Mouse (Mus musculus) embryonic facial prominence, embryonic 11.5 days (tissue): Measurements from ENCODE around the gene F830045P16Rik. TPM values are rescaled to one million over a fixed set of nuclear protein-coding genes. Genes with fewer than 3 reads are reported as not detected.

Experiments used
- ATAC-seq: fragments of 200-750 bp; cut with Nextera tagmentation; replicated peaks from 2 replicates; pipeline ENCODE4 v1.8.0; 2017; ENCODE audit warnings: low read depth; ENCODE audit not compliant: insufficient number of reproducible peaks, low FRiP score, low TSS enrichment
- DNase-seq: peaks from one replicate; pipeline ENCODE4 v3.0.0-alpha.2; 2015; ENCODE audit warnings: low spot score
- H3K27ac ChIP-seq: fragments of 300-500 bp; sonication (generic); replicated peaks from 2 replicates; pipeline ENCODE4 v1.5.1; 2014; ENCODE audit warnings: mild to moderate bottlenecking, low read depth, low read length, control low read depth
- H3K27me3 ChIP-seq: fragments of 300-500 bp; sonication (generic); 2 replicates; pipeline ENCODE4 v1.6.1; 2014; ENCODE audit warnings: mild to moderate bottlenecking, low read length, moderate library complexity, mixed read lengths; ENCODE audit not compliant: control insufficient read depth, insufficient read depth
- H3K36me3 ChIP-seq: fragments of 300-500 bp; sonication (generic); replicated peaks from 2 replicates; pipeline ENCODE4 v1.6.1; 2014; ENCODE audit warnings: low read depth, mild to moderate bottlenecking, low read length, moderate library complexity, mixed read lengths; ENCODE audit not compliant: control insufficient read depth, insufficient read depth
- H3K4me1 ChIP-seq: fragments of 300-500 bp; sonication (generic); 2 replicates; pipeline ENCODE4 v1.6.1; 2014; ENCODE audit warnings: low read length, mixed read lengths; ENCODE audit not compliant: control insufficient read depth, insufficient read depth
- H3K4me2 ChIP-seq: fragments of 300-500 bp; sonication (generic); 2 replicates; pipeline ENCODE4 v1.6.1; 2014; ENCODE audit warnings: low read depth, mild to moderate bottlenecking, control low read depth, low read length, moderate library complexity
- H3K4me3 ChIP-seq: fragments of 300-500 bp; sonication (generic); 2 replicates; pipeline ENCODE4 v1.5.1; 2014; ENCODE audit warnings: low read depth, low read length, control low read depth
- H3K9ac ChIP-seq: fragments of 300-500 bp; sonication (generic); replicated peaks from 2 replicates; pipeline ENCODE4 v1.6.1; 2014; ENCODE audit warnings: mild to moderate bottlenecking, control low read depth, low read length
- H3K9me3 ChIP-seq: fragments of 300-500 bp; sonication (generic); replicated peaks from 2 replicates; pipeline ENCODE4 v1.6.1; 2016; ENCODE audit warnings: mild to moderate bottlenecking, low read length, inconsistent platforms, mixed read lengths; ENCODE audit not compliant: control insufficient read depth
- WGBS: fragments of 180-500 bp; shearing (Covaris S2); extraction: QIAGEN DNeasy Blood & Tissue Kit; methylation state at CpG from one replicate; pipeline ENCODE4 v1.1.7; 2014; 5-methylcytosine and 5-hydroxymethylcytosine counted together
- polyA plus RNA-seq: library from polyadenylated mRNA; unstranded; fragments of >200 nt; fragmentation: Nextera tagmentation; extraction: Ambion mirVana; gene quantifications from 2 replicates; pipeline ENCODE4 v1.2.1, GENCODE M21; 2014

F830045P16Rik gene
- polyA plus RNA-seq, 1 experiment from 2014 or later, result not detected

DNA sequence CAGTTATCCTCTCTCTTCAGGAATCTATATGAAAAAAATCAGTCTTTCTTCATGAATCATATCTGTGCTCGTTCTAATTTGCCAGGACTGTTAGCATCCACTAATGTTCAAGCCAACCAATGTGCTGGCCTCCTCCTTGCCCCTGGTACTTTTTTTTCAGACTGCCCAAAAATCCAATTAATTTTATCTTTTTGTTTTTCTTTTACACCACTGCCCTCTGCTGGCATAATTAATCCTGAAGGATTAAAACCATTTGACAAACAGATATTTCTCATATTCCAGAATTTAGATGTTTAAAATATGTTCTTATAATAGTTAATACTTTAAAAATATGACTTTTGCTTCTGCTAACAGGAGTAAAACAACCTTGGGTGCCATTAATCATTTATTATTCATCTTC is 101.2 kb downstream of the F830045P16Rik start:
- H3K9ac ChIP-seq, result no peak overlapping the region
- no peak overlapping the region for H3K27ac ChIP-seq
- H3K4me2 ChIP-seq, result no peak overlapping the region
- WGBS, result 82% methylated on average over 1 of the region's 1 CpGs
- DNase-seq (peak; percentile 3), ATAC-seq (no peak)
- H3K36me3 ChIP-seq, result no peaks in the 10 kb centered on the region
- H3K27me3 ChIP-seq, result no peaks in the 10 kb centered on the region
- no peak overlapping the region for H3K4me3 ChIP-seq
- no peaks in the 10 kb centered on the region for H3K9me3 ChIP-seq
- no peaks in the 10 kb centered on the region for H3K4me1 ChIP-seq

DNA sequence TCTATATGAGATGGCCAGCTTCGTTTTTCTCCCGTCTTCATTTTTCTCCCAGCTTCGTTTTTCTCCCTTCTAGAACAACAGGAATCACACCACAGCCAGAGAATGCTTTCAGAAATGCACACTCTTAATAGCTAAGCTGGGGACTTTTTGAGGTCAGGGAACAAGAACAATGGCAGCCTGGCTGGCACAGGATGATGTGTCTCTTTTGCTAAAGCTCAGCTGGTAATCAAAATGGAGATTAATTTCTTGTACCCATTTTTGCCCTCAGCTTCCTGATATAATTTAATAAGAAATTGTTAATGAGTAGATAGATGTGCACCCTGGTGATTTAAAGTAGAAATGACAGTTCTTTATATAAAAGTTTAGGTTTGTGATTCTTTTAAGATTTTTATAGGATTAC is 112.7 kb downstream of the F830045P16Rik start:
- no peak overlapping the region for H3K9ac ChIP-seq
- no peaks in the 10 kb centered on the region for H3K4me1 ChIP-seq
- no peak overlapping the region for H3K27ac ChIP-seq
- no peaks in the 10 kb centered on the region for H3K9me3 ChIP-seq
- H3K4me2 ChIP-seq, result no peak overlapping the region
- no peaks in the 10 kb centered on the region for H3K27me3 ChIP-seq
- no peak for DNase-seq
- H3K4me3 ChIP-seq, result no peak overlapping the region
- no peaks in the 10 kb centered on the region for H3K36me3 ChIP-seq
- WGBS, result 70% methylated on average over 3 of the region's 3 CpGs
- ATAC-seq, result no peak

- no peaks in the 10 kb centered on the region for H3K36me3 ChIP-seq
- no peaks in the 10 kb centered on the region for H3K9me3 ChIP-seq
- H3K9ac ChIP-seq, result no peak overlapping the region
- H3K4me2 ChIP-seq, result no peak overlapping the region
- H3K27me3 ChIP-seq, result no peaks in the 10 kb centered on the region
- no peak for DNase-seq
- ATAC-seq, result 0 out of 2 replicates have a peak, but pooled peaks have one; percentile 48
- H3K27ac ChIP-seq, result no peak overlapping the region
- H3K4me3 ChIP-seq, result no peak overlapping the region
- 90% methylated on average over 10 of the region's 10 CpGs for WGBS
- no peaks in the 10 kb centered on the region for H3K4me1 ChIP-seq
These were observed 115.4 kb downstream of the F830045P16Rik start for GRCm38 (mm10) chr2:129420897-129421561.

- no peak overlapping the region for H3K4me2 ChIP-seq
- ATAC-seq (no peak), DNase-seq (no peak)
- H3K9me3 ChIP-seq, result no peaks in the 10 kb centered on the region
- H3K4me1 ChIP-seq, result no peaks in the 10 kb centered on the region
- WGBS, result 76% methylated on average over 3 of the region's 3 CpGs
- H3K36me3 ChIP-seq, result no peaks in the 10 kb centered on the region
- H3K4me3 ChIP-seq, result no peak overlapping the region
- no peak overlapping the region for H3K27ac ChIP-seq
- no peak overlapping the region for H3K9ac ChIP-seq
- H3K27me3 ChIP-seq, result no peaks in the 10 kb centered on the region
These were observed 117.0 kb downstream of the F830045P16Rik start for GRCm38 (mm10) chr2:129419361-129419880.

DNA sequence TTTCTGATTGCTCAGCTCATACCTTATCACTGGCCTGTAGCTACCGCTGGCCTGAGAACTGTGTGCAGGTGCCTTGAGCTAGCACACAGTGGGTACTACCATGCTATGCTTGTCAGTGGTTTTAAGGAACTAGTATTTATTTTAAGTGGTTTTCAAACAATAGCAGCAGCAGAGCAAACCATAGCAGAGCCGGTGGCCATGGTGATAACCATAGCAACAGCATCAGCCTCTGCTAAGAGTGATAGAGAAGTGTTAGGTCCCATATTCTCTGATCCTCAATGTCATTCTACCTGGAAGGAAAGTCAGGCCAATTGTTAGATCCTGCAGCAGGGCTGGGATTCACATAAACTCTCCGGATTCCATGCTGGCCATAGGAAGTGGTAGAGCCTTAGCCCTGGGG is 121.8 kb downstream of the F830045P16Rik start:
- H3K9me3 ChIP-seq, result no peaks in the 10 kb centered on the region
- ATAC-seq, result no peak
- H3K27ac ChIP-seq, result no peak overlapping the region
- H3K4me2 ChIP-seq, result no peak overlapping the region
- 87% methylated on average over 3 of the region's 3 CpGs for WGBS
- H3K36me3 ChIP-seq, result no peaks in the 10 kb centered on the region
- no peaks in the 10 kb centered on the region for H3K27me3 ChIP-seq
- DNase-seq, result no peak
- no peak overlapping the region for H3K9ac ChIP-seq
- no peak overlapping the region for H3K4me3 ChIP-seq
- H3K4me1 ChIP-seq, result no peaks in the 10 kb centered on the region

GRCm38 (mm10) chr2:129413488-129413887 is 122.9 kb downstream of the F830045P16Rik start:
- H3K36me3 ChIP-seq, result no peaks in the 10 kb centered on the region

GRCm38 (mm10) chr2:129411651-129412050 is 124.8 kb downstream of the F830045P16Rik start:
- WGBS, result 68% methylated on average over 3 of the region's 3 CpGs
- Histone ChIP-seq H3K27me3 (no peaks in the 10 kb centered on the region), H3K36me3 (no peaks in the 10 kb centered on the region), H3K27ac (no peak overlapping the region), H3K9me3 (no peaks in the 10 kb centered on the region), H3K4me3 (no peak overlapping the region), H3K4me1 (no peaks in the 10 kb centered on the region), H3K4me2 (no peak overlapping the region), H3K9ac (no peak overlapping the region)
- DNase-seq, result no peak
- ATAC-seq, result no peak

More at GRCm38 (mm10) chr2:129413488-129413887, 122.9 kb downstream of the F830045P16Rik start:
- Histone ChIP-seq H3K4me1 (no peaks in the 10 kb centered on the region), H3K4me3 (no peak overlapping the region), H3K27me3 (no peaks in the 10 kb centered on the region), H3K9me3 (no peaks in the 10 kb centered on the region), H3K27ac (no peak overlapping the region), H3K9ac (no peak overlapping the region), H3K4me2 (no peak overlapping the region)
- ATAC-seq, result no peak
- DNase-seq, result no peak
- 68% methylated on average over 6 of the region's 6 CpGs for WGBS

DNA sequence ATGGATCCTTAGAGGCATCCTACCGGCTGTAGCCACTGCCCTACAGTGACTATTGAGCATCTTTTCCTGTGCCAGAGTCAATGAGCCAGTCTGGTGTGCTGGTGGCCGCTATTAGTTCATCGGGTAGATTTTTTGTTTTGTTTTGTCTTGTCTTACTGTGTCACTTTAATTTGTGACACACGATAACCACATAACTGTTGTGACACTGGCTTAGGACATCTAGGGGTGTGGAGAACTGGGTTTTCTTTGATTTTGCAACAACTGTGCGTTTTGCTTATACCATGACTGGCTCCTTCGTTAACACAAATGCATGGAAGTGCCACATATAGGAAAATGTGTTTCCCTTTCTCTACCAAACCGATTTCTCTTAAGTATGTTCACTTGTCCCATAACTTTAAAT is 126.1 kb downstream of the F830045P16Rik start:
- Histone ChIP-seq H3K4me1 (no peaks in the 10 kb centered on the region), H3K4me3 (no peak overlapping the region), H3K27ac (no peak overlapping the region), H3K9me3 (no peaks in the 10 kb centered on the region), H3K36me3 (no peaks in the 10 kb centered on the region), H3K4me2 (no peak overlapping the region), H3K9ac (no peak overlapping the region), H3K27me3 (no peaks in the 10 kb centered on the region)
- ATAC-seq (no peak), DNase-seq (no peak)
- 91% methylated on average over 7 of the region's 7 CpGs for WGBS
